Mouse (Mus musculus) adrenal gland, adult 8-10 months (tissue): Measurements from ENCODE around the gene Lrrc46. TPM values are rescaled to one million over a fixed set of nuclear protein-coding genes. Genes with fewer than 3 reads are reported as not detected.

Experiments used
- DNase-seq: peaks from one replicate; pipeline ENCODE4 v3.0.0; 2022
- total RNA-seq, 4 experiments: library from RNA; stranded (reverse); gene quantifications; 2 replicates each; pipeline ENCODE4 v1.2.4; 2022

Lrrc46 gene
- 1 to 10 TPM; 1.1 to 1.5 (median 1.3) TPM for total RNA-seq

GRCm38 (mm10) chr11:97041022-97041899, at the start of gene Lrrc46, which contains the start of gene Mrpl10:
Lrrc46 (minus strand) TSS chr11:97041407.
Mrpl10 (plus strand) TSS chr11:97041560.
- peak; percentile 75 for DNase-seq

GRCm38 (mm10) chr11:97086365-97086764, 45.2 kb upstream of the Lrrc46 start:
- DNase-seq, result no peak

- no peak for DNase-seq
Measured at GRCm38 (mm10) chr11:97084821-97085505, 43.8 kb upstream of the Lrrc46 start.

DNA sequence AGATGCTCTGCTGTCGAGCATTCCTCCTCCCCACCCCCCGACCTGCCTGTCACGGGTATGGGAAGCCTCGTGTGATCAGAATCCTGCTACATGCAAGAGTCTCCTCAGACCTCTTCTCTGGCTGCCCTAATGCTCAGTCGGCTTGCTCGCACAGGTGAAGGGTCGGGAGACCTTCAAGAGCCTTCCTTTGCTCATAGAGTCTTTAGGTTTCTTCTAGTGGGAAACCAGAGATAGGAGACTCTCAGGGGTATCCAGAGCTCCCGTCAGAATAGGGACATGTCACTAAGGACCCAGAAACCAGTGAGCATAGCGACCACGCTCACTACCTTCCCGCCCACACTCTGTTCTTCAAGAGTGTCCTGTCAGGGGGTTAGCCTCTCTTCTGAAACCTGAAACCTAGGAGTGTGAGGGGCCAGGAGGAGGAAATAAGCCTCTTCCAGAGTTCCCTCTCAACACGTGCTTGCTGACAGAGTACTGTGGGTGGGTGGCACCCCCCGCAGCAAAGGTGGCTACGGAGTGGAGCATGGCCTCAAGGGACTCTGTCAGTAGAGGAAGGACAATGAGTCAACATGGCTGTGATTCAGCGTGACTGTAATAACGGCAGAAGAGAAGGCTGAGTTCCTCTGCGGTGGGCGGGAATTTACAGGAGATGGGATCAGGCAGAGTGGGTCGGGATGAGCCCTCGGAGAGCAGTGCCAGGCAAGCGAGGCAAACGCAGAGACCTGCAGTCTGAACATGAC, 42.4 kb upstream of the Lrrc46 start:
- peak; percentile 40 for DNase-seq

DNA sequence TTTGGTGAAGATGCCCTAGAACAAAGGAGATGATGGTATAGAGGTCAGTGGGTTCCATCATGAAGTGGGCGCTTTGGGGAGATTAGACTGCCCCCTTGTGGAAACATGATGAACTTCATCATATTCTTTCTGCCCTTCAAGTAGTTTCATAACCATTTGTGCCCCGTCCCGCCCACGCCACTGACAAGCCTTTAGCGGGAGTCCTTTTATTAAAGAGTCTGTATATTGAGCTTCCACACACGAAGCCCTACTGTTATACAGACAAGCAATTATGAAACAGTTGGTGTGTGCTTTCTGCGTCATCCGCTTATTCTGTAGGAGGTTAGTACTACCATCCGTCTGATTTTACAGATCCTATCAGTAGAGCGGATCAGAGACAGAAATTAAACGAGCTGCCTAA, 41.8 kb upstream of the Lrrc46 start:
- no peak for DNase-seq

DNA sequence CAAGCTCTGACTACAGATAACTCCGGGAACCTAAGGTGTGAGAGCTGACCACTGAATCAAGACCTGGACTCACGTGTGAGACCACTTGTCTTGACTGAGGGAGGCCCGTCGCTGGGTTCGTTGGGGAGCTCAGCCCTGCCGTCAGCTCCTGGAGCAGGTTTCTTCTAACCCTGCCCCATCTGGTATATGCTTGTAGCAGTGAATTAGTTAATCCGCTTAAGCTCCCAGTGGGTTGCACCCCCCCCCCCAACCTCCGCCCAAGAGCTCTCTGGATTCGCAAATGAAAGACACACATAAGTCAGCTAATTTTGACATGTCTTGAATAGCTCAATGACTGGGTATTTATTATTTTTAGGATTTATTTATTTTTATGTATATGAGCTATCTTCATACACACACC, 39.1 kb upstream of the Lrrc46 start:
- no peak for DNase-seq

DNA sequence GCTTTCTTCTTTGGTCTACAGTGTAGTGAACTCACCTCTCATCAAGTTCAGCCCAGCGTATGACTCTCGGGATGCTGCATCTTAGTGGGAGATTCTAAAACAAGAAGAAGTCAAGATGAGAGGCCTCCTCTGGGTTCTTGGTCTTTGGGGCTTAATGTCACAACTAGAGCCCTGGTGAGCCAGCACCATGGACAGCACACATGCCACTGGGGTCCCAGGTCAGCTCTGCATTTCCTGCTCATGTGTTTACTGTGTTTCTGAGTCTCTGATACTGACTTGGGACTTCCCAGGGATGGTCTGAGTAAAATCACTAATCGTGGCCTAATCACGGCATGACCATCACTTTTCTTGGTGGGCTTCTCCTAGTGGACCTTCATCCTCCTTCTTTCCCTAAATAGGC, 37.5 kb upstream of the Lrrc46 start:
- DNase-seq, result no peak

- DNase-seq, result no peak
Measured at GRCm38 (mm10) chr11:97074235-97074634, 33.0 kb upstream of the Lrrc46 start.

GRCm38 (mm10) chr11:97072533-97072932, 31.3 kb upstream of the Lrrc46 start:
- DNase-seq, result no peak

GRCm38 (mm10) chr11:97071129-97071528, 29.9 kb upstream of the Lrrc46 start:
- no peak for DNase-seq

- no peak for DNase-seq
Measured at GRCm38 (mm10) chr11:97069770-97070169, 28.6 kb upstream of the Lrrc46 start.

DNA sequence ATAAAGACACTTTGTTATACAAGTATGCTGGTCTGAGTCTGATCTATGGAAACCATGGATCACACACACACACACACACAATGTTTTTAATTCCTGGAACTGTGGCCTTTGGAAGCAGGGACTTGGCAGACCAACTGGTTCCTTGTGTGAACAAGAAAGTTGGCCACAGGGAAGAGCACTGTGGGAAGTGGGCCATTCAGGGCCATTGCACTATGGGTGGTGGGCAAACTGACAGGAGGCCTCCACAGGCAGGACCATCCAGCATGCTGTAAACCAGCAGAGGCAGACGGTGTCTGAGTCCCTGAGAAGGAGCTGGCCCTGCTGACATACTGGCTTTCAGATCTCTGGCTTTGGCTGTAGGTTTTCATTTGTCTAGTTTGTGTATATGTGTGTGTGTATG, 28.1 kb upstream of the Lrrc46 start:
- no peak for DNase-seq

GRCm38 (mm10) chr11:97066656-97067360, 25.6 kb upstream of the Lrrc46 start:
- DNase-seq, result no peak

DNA sequence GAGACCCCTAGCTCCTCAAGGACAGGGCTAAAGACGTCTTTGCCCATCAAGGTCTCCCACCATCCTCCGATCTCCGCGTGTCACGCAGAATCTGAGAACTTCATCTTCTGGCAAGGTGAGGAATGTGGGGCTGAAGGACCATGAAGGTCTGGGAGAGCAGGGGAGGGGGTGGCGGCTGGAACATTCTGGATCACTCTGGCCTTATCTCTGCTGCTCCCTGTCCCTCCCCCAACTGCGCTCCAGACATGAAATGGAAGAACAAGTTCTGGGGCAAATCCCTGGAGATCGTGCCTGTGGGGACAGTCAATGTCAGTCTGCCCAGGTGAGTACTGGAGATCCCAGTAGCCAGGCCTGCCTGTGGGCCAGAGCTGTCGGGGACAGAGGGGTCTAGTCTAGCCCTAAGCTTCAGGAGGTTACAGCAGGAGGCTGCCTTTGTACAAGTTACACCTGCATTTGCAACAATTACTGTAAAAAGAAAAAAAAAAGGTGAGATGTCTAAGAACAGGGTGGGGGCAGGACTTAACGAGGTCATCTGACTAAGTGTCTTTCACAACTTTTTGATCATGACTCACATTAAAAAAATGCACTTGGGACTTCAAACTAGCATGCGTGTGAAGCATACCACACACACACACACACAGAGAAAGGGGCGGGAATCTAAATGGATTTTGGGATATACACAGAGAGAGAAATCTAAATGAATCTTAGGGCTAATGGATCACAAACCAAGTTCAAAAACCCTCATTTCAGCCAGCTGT, 24.5 kb upstream of the Lrrc46 start:
- no peak for DNase-seq

DNA sequence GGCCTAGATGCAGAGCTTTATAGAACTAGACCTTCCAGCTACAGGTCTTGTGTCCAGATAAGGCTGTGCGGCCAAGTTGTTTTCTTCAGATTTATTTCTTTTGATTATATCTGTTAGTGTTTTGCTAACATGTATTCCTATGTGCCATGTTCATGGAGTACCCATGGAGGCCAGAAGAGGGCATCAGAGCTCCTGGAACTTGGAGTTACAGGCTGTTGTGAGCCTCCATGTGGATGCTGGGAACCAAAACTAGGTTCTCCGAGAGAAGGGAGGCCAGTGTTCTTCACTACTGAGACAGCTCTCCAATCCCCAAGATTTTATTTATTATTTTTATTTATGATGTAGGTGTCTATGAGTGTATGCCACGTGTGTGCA, 22.7 kb upstream of the Lrrc46 start:
- no peak for DNase-seq

- DNase-seq, result no peak
Measured at GRCm38 (mm10) chr11:97063274-97063920, 22.2 kb upstream of the Lrrc46 start.

DNA sequence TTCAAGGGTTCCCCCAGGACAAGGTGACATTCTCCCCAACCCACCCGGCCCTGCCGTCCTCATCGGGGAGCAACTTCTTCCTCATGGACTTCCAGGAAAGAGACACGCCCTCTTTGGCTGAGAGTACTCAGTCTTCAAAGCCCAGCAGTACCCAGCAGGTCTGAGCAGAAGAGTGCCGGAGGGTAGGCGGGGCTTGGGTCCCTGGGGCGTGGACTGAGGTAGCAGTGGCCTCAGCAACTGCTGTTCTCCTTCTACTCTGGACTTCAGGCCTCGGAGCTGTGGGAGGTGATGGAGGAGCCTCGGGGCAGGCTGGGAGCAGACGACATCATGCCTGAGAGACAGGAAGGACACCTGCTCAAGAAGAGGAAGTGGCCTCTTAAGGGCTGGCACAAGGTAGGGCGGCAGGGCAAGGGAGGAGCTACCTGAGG, 11.0 kb upstream of the Lrrc46 start:
- DNase-seq, result no peak

- no peak for DNase-seq
Measured at GRCm38 (mm10) chr11:97050944-97051586, 9.9 kb upstream of the Lrrc46 start.

- peak; percentile 75 for DNase-seq
Measured at GRCm38 (mm10) chr11:97050216-97050943, 9.2 kb upstream of the Lrrc46 start, which contains the start of gene Osbpl7. Osbpl7 (plus strand) TSS chr11:97050628.
